Mouse (Mus musculus) intestine, embryonic 15.5 days (tissue): ENCODE results near the gene Bst1. TPM values are rescaled to one million over a fixed set of nuclear protein-coding genes. Genes with fewer than 3 reads are reported as not detected.

Experiments
- ATAC-seq: fragments of 200-750 bp; cut with Nextera tagmentation; 2 replicates; pipeline ENCODE4 v1.8.0; 2017; ENCODE audit warnings: moderate TSS enrichment, moderate library complexity
- H3K27ac ChIP-seq: fragments of 300-500 bp; sonication (generic); 2 replicates; pipeline ENCODE4 v1.5.1; 2015; ENCODE audit warnings: mild to moderate bottlenecking, inconsistent platforms
- H3K27me3 ChIP-seq: fragments of 300-500 bp; sonication (generic); replicated peaks from 2 replicates; pipeline ENCODE4 v1.6.1; 2015; ENCODE audit warnings: inconsistent platforms
- H3K36me3 ChIP-seq: fragments of 300-500 bp; sonication (generic); 2 replicates; pipeline ENCODE4 v1.6.1; 2015; ENCODE audit warnings: inconsistent platforms
- H3K4me1 ChIP-seq: fragments of 300-500 bp; sonication (generic); replicated peaks from 2 replicates; pipeline ENCODE4 v1.6.1; 2015; ENCODE audit warnings: inconsistent platforms
- H3K4me2 ChIP-seq: fragments of 300-500 bp; sonication (generic); replicated peaks from 2 replicates; pipeline ENCODE4 v1.6.1; 2015; ENCODE audit warnings: mild to moderate bottlenecking, inconsistent platforms
- H3K4me3 ChIP-seq: fragments of 300-500 bp; sonication (generic); replicated peaks from 2 replicates; pipeline ENCODE4 v1.5.1; 2015; ENCODE audit warnings: inconsistent platforms
- H3K9ac ChIP-seq: fragments of 300-500 bp; sonication (generic); 2 replicates; pipeline ENCODE4 v1.6.1; 2015; ENCODE audit warnings: inconsistent platforms
- H3K9me3 ChIP-seq: fragments of 300-500 bp; sonication (generic); 2 replicates; pipeline ENCODE4 v1.6.1; 2016; ENCODE audit warnings: inconsistent platforms
- WGBS: fragments of 180-500 bp; shearing (Covaris S2); methylation state at CpG from one replicate; pipeline ENCODE4 v1.1.7; 2015; 5-methylcytosine and 5-hydroxymethylcytosine counted together
- polyA plus RNA-seq: library from polyadenylated mRNA; unstranded; fragments of >200 nt; fragmentation: Nextera tagmentation; extraction: Ambion mirVana; gene quantifications from 2 replicates; pipeline ENCODE4 v1.2.1, GENCODE M21; 2015

Gene Bst1
- polyA plus RNA-seq, 1 experiment from 2014 or later, result 0.97 TPM

- H3K9me3 ChIP-seq, result no peaks in the 10 kb centered on the region
- peak within 1 kb of the TSS; percentile 25; the same call in 1 of the 2 replicates for H3K27ac ChIP-seq
- peak within 1 kb of the TSS; percentile 45 for H3K9ac ChIP-seq
- H3K4me2 ChIP-seq, result peak within 1 kb of the TSS; percentile 75
- H3K4me3 ChIP-seq, result peak within 1 kb of the TSS; percentile 39
- no peak for ATAC-seq
- H3K27me3 ChIP-seq, result no peaks in the 10 kb centered on the region
- no peaks in the 10 kb centered on the region for H3K36me3 ChIP-seq
- 0 out of 2 replicates have a peak, but pooled peaks cover 5% of the 10 kb centered on the region for H3K4me1 ChIP-seq
Measured at GRCm38 (mm10) chr5:43868253-43868652, 49.6 kb downstream of the Bst1 start, which contains the start of gene Cd38. Cd38 (plus strand) TSS chr5:43868553.

GRCm38 (mm10) chr5:43868711-43869600 lies 50.3 kb downstream of the Bst1 start:
- H3K9me3 ChIP-seq, result no peaks in the 10 kb centered on the region
- no peaks in the 10 kb centered on the region for H3K27me3 ChIP-seq
- WGBS, result 7% methylated on average over 28 of the region's 28 CpGs
- H3K4me1 ChIP-seq, result 0 out of 2 replicates have a peak, but pooled peaks cover 5% of the 10 kb centered on the region
- peak overlapping the region; percentile 25; the same call in 1 of the 2 replicates for H3K27ac ChIP-seq
- H3K9ac ChIP-seq, result peak overlapping the region; percentile 45
- no peaks in the 10 kb centered on the region for H3K36me3 ChIP-seq
- ATAC-seq, result peak; percentile 77
- peak overlapping the region; percentile 39 for H3K4me3 ChIP-seq
- H3K4me2 ChIP-seq, result peak overlapping the region; percentile 75

- no peak overlapping the region for H3K4me2 ChIP-seq
- no peaks in the 10 kb centered on the region for H3K27me3 ChIP-seq
- H3K9me3 ChIP-seq, result no peaks in the 10 kb centered on the region
- no peak overlapping the region for H3K4me3 ChIP-seq
- no peaks in the 10 kb centered on the region for H3K36me3 ChIP-seq
- H3K9ac ChIP-seq, result no peak overlapping the region
- H3K4me1 ChIP-seq, result 0 out of 2 replicates have a peak, but pooled peaks cover 5% of the 10 kb centered on the region
- no peak for ATAC-seq
- no peak overlapping the region for H3K27ac ChIP-seq
- WGBS, result 73% methylated on average over 1 of the region's 1 CpGs
Measured at GRCm38 (mm10) chr5:43871845-43872244, 53.2 kb downstream of the Bst1 start.

- H3K27ac ChIP-seq, result no peak overlapping the region
- H3K36me3 ChIP-seq, result no peaks in the 10 kb centered on the region
- WGBS, result 64% methylated on average over 1 of the region's 1 CpGs
- H3K9me3 ChIP-seq, result no peaks in the 10 kb centered on the region
- H3K4me2 ChIP-seq, result no peak overlapping the region
- no peak overlapping the region for H3K9ac ChIP-seq
- H3K27me3 ChIP-seq, result no peaks in the 10 kb centered on the region
- H3K4me1 ChIP-seq, result 0 out of 2 replicates have a peak, but pooled peaks cover 5% of the 10 kb centered on the region
- ATAC-seq, result no peak
- H3K4me3 ChIP-seq, result no peak overlapping the region
Measured at GRCm38 (mm10) chr5:43872652-43873051, 54.0 kb downstream of the Bst1 start.

GRCm38 (mm10) chr5:43882034-43882433 lies 63.3 kb downstream of the Bst1 start:
- Histone ChIP-seq H3K4me3 (no peak overlapping the region), H3K27ac (no peak overlapping the region), H3K27me3 (no peaks in the 10 kb centered on the region), H3K9me3 (no peaks in the 10 kb centered on the region), H3K9ac (no peak overlapping the region), H3K4me2 (no peak overlapping the region), H3K4me1 (no peaks in the 10 kb centered on the region), H3K36me3 (no peaks in the 10 kb centered on the region)
- 80% methylated on average over 3 of the region's 3 CpGs for WGBS
- ATAC-seq, result no peak

- Histone ChIP-seq H3K27me3 (no peaks in the 10 kb centered on the region), H3K9me3 (no peaks in the 10 kb centered on the region), H3K4me2 (no peak overlapping the region), H3K4me3 (no peak overlapping the region), H3K9ac (no peak overlapping the region), H3K27ac (no peak overlapping the region), H3K4me1 (no peaks in the 10 kb centered on the region), H3K36me3 (no peaks in the 10 kb centered on the region)
- 46% methylated on average over 3 of the region's 3 CpGs for WGBS
- ATAC-seq, result no peak
Measured at GRCm38 (mm10) chr5:43885060-43885820, 66.6 kb downstream of the Bst1 start.

- Histone ChIP-seq H3K9ac (no peak overlapping the region), H3K4me3 (no peak overlapping the region), H3K27ac (no peak overlapping the region), H3K4me1 (no peaks in the 10 kb centered on the region), H3K27me3 (no peaks in the 10 kb centered on the region), H3K4me2 (no peak overlapping the region), H3K36me3 (no peaks in the 10 kb centered on the region), H3K9me3 (no peaks in the 10 kb centered on the region)
- peak; percentile 43; the same call in 1 of the 2 replicates for ATAC-seq
- 16% methylated on average over 1 of the region's 1 CpGs for WGBS
Measured at GRCm38 (mm10) chr5:43892386-43892785, 73.7 kb downstream of the Bst1 start.

Other genes with a start within 250 kb of the Bst1 start
- gene Cc2d2a, start 156.5 kb upstream of the Bst1 start, polyA plus RNA-seq, result 8.9 and 9.8 TPM in 2 replicates
- 56.5 and 60.8 TPM in 2 replicates for gene Fbxl5, start 2.8 kb downstream of the Bst1 start, polyA plus RNA-seq
- gene Cd38, start 49.7 kb downstream of the Bst1 start, polyA plus RNA-seq, result 13.1 and 14.5 TPM in 2 replicates
- gene Gm7879, start 94.3 kb downstream of the Bst1 start, polyA plus RNA-seq, result 0.39 and 0.43 TPM in 2 replicates
- gene Fgfbp1, start 162.9 kb downstream of the Bst1 start, polyA plus RNA-seq, result 82.5 and 96.9 TPM in 2 replicates